Mouse (Mus musculus): ENCODE measurements around the gene Mrps36. TPM values are rescaled to one million over a fixed set of nuclear protein-coding genes. Genes with fewer than 3 reads are reported as not detected.
"Not testable (repeated sequence)": the region's sequence is repeated elsewhere in the genome, so short reads cannot be mapped to it uniquely, and the experiment has no call there.

The Mrps36 gene
- polyA plus RNA-seq (2015; fragmentation: Nextera tagmentation; extraction: Ambion mirVana): 120 and 122 TPM in 2 replicates

GRCm38 (mm10) chr13:100744036-100744744, at the start of gene Mrps36:
Gene Mrps36 (minus strand): TSS chr13:100744659.
- under 1% methylated on average over 52 of the region's 52 CpGs for WGBS
- ATAC-seq (ENCODE audit: insufficient number of reproducible peaks, low FRiP score, low TSS enrichment, low read depth): peak; percentile 94
- Histone ChIP-seq H3K4me2 (replicated peaks) (peak within 1 kb of the TSS; percentile 69), H3K27me3 (no peaks in the 10 kb centered on the region), H3K9me3 (replicated peaks) (no peaks in the 10 kb centered on the region), H3K9ac (peak within 1 kb of the TSS; percentile 58), H3K27ac (replicated peaks) (peak within 1 kb of the TSS; percentile 90), H3K4me3 (replicated peaks) (peak within 1 kb of the TSS; percentile 75), H3K36me3 (no peaks in the 10 kb centered on the region), H3K4me1 (0 out of 2 replicates have a peak, but pooled peaks cover 4% of the 10 kb centered on the region)

DNA sequence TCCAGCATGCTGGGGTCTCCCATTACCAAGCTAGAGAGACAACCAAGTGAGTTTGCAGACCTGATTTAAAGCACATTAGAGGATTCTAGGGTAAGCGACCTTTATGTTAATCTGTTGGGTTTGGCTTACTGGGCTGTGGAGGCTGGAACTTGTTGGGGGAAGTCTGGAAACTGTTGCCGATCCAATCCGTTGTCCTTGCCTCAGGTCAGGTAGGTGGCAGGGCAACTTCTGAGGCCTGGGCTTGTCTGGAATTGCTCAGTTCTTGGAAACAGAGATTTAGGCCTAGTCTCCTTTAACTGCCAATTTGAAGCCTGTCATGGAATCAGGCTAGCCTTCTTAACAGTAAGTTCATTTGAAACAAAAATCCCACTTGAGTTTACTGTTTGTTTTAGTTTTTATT, 44.6 kb upstream of the Mrps36 start:
- no peak overlapping the region for H3K9ac ChIP-seq
- H3K27ac ChIP-seq (replicated peaks): no peak overlapping the region
- no peak overlapping the region for H3K4me3 ChIP-seq (replicated peaks)
- H3K36me3 ChIP-seq: no peaks in the 10 kb centered on the region
- H3K4me2 ChIP-seq (replicated peaks): no peak overlapping the region
- 61% methylated on average over 3 of the region's 3 CpGs for WGBS
- ATAC-seq (ENCODE audit: insufficient number of reproducible peaks, low FRiP score, low TSS enrichment, low read depth): no peak
- no peaks in the 10 kb centered on the region for H3K27me3 ChIP-seq
- H3K4me1 ChIP-seq: peaks cover 15% of the 10 kb centered on the region
- H3K9me3 ChIP-seq (replicated peaks): no peaks in the 10 kb centered on the region

DNA sequence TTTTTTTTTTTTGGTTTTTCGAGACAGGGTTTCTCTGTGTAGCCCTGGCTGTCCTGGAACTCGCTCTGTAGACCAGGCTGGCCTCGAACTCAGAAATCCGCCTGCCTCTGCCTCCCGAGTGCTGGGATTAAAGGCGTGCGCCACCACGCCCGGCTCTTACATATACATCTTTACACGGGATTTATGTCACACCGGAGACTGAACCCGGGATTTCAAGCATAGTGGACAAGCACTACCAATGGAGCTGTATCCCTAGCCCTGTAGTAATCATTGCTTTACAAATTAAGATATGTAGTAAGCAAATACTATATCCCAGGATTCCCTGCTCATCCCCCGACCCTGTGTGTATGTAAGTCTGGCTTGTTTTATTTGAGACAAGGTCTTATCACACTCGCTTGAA, 43.6 kb upstream of the Mrps36 start:
- not testable (repeated sequence) for H3K9ac ChIP-seq; H3K27me3 ChIP-seq; H3K4me3 ChIP-seq (replicated peaks); H3K9me3 ChIP-seq (replicated peaks); ATAC-seq (ENCODE audit: insufficient number of reproducible peaks, low FRiP score, low TSS enrichment, low read depth); H3K27ac ChIP-seq (replicated peaks); H3K36me3 ChIP-seq; H3K4me2 ChIP-seq (replicated peaks)
- H3K4me1 ChIP-seq: peaks cover 21% of the 10 kb centered on the region
- 91% methylated on average over 13 of the region's 14 CpGs for WGBS

- no peaks in the 10 kb centered on the region for H3K36me3 ChIP-seq
- H3K9ac ChIP-seq: no peak overlapping the region
- H3K27me3 ChIP-seq: no peaks in the 10 kb centered on the region
- ATAC-seq (ENCODE audit: insufficient number of reproducible peaks, low FRiP score, low TSS enrichment, low read depth): no peak
- H3K27ac ChIP-seq (replicated peaks): no peak overlapping the region
- H3K4me2 ChIP-seq (replicated peaks): no peak overlapping the region
- H3K4me3 ChIP-seq (replicated peaks): no peak overlapping the region
- WGBS: 66% methylated on average over 6 of the region's 6 CpGs
- no peaks in the 10 kb centered on the region for H3K9me3 ChIP-seq (replicated peaks)
- peaks cover 21% of the 10 kb centered on the region for H3K4me1 ChIP-seq
Measured at GRCm38 (mm10) chr13:100787316-100788010, 43.0 kb upstream of the Mrps36 start.

DNA sequence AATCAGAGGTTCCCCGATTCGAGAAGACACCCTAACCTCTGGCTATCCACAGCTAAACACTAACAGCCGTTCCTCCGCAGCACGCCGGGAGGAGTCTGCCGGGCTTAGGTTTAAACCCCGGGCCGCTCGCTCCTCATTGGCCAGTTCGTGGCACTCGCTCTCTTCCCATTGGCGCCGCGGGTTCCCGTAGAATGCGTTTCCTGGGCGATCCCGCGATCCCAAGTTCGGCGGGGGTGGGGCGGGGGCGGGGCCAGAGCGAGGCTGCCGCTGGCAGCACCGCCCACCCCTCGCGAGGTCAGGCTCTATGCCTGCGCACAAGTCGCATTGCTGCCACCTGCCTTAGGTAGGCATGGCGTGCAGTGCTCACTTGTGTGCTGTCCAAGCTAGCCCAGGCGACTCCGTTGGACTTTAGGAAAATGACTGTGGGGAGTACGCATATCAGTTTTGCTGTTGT, 42.0 kb upstream of the Mrps36 start, which contains the start of gene Ccnb1:
Gene Ccnb1, minus strand, starts transcription at position 157 of the 454 bp plus-strand sequence.
- under 1% methylated on average over 35 of the region's 35 CpGs for WGBS
- H3K4me3 ChIP-seq (replicated peaks): peak within 1 kb of the TSS; percentile 86
- ATAC-seq (ENCODE audit: insufficient number of reproducible peaks, low FRiP score, low TSS enrichment, low read depth): peak; percentile 97
- H3K9ac ChIP-seq: peak within 1 kb of the TSS; percentile 63
- H3K27ac ChIP-seq (replicated peaks): 0 out of 2 replicates have a peak within 1 kb of the TSS, but pooled peaks have one; percentile 22
- H3K27me3 ChIP-seq: no peaks in the 10 kb centered on the region
- peak within 1 kb of the TSS; percentile 92 for H3K4me2 ChIP-seq (replicated peaks)
- peaks cover 21% of the 10 kb centered on the region for H3K4me1 ChIP-seq
- no peaks in the 10 kb centered on the region for H3K36me3 ChIP-seq
- H3K9me3 ChIP-seq (replicated peaks): no peaks in the 10 kb centered on the region

- H3K4me1 ChIP-seq: peaks cover 21% of the 10 kb centered on the region
- no peaks in the 10 kb centered on the region for H3K36me3 ChIP-seq
- H3K9ac ChIP-seq: peak overlapping the region; percentile 63
- no peak for ATAC-seq (ENCODE audit: insufficient number of reproducible peaks, low FRiP score, low TSS enrichment, low read depth)
- H3K4me2 ChIP-seq (replicated peaks): peak overlapping the region; percentile 92
- H3K4me3 ChIP-seq (replicated peaks): peak overlapping the region; percentile 86
- H3K27me3 ChIP-seq: no peaks in the 10 kb centered on the region
- 1% methylated on average over 30 of the region's 30 CpGs for WGBS
- H3K9me3 ChIP-seq (replicated peaks): no peaks in the 10 kb centered on the region
- H3K27ac ChIP-seq (replicated peaks): 0 out of 2 replicates have a peak overlapping the region, but pooled peaks have one; percentile 22
Measured at GRCm38 (mm10) chr13:100785806-100786413, 41.5 kb upstream of the Mrps36 start.

- 81% methylated on average over 3 of the region's 3 CpGs for WGBS
- Histone ChIP-seq H3K4me3 (replicated peaks) (no peak overlapping the region), H3K36me3 (no peaks in the 10 kb centered on the region), H3K4me2 (replicated peaks) (no peak overlapping the region), H3K27ac (replicated peaks) (no peak overlapping the region), H3K27me3 (no peaks in the 10 kb centered on the region), H3K9me3 (replicated peaks) (no peaks in the 10 kb centered on the region), H3K4me1 (peaks cover 16% of the 10 kb centered on the region), H3K9ac (no peak overlapping the region)
- ATAC-seq (ENCODE audit: insufficient number of reproducible peaks, low FRiP score, low TSS enrichment, low read depth): no peak
Measured at GRCm38 (mm10) chr13:100777491-100777890, 33.0 kb upstream of the Mrps36 start.

DNA sequence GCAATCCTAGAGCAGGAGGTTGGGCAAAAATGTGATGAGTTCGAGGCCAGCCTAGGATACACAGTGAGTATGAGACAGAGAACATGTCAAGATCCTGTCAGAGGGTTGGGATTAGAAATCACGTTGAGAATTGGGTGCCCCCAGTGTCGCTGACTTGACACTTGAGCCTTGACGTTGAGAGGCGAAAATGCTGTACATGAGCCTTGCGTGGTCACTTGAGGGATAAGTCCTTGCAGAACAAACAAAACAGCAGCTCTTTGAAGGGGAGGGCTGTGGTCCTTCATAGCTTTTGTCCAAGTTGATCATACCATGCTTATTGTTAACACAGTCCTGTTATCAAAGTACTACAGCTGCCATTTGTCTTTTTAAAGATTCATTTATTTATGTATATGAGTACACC, 32.3 kb upstream of the Mrps36 start:
- Histone ChIP-seq H3K4me2 (replicated peaks) (peak overlapping the region; percentile 95; the same call in 1 of the 2 replicates), H3K4me1 (peaks cover 16% of the 10 kb centered on the region), H3K9me3 (replicated peaks) (no peaks in the 10 kb centered on the region), H3K4me3 (replicated peaks) (no peak overlapping the region), H3K27ac (replicated peaks) (no peak overlapping the region), H3K9ac (no peak overlapping the region), H3K36me3 (peaks cover 4% of the 10 kb centered on the region; the same call in 1 of the 2 replicates), H3K27me3 (no peaks in the 10 kb centered on the region)
- ATAC-seq (ENCODE audit: insufficient number of reproducible peaks, low FRiP score, low TSS enrichment, low read depth): no peak
- 60% methylated on average over 6 of the region's 6 CpGs for WGBS

GRCm38 (mm10) chr13:100776056-100776419, 31.6 kb upstream of the Mrps36 start:
- Histone ChIP-seq H3K4me3 (replicated peaks) (peak overlapping the region; percentile 88), H3K4me2 (replicated peaks) (peak overlapping the region; percentile 95), H3K4me1 (peaks cover 16% of the 10 kb centered on the region), H3K27me3 (no peaks in the 10 kb centered on the region), H3K9me3 (replicated peaks) (no peaks in the 10 kb centered on the region), H3K36me3 (peaks cover 9% of the 10 kb centered on the region; the same call in 1 of the 2 replicates), H3K9ac (peak overlapping the region; percentile 57), H3K27ac (replicated peaks) (no peak overlapping the region; the same call in 1 of the 2 replicates)
- no peak for ATAC-seq (ENCODE audit: insufficient number of reproducible peaks, low FRiP score, low TSS enrichment, low read depth)
- 12% methylated on average over 8 of the region's 8 CpGs for WGBS

DNA sequence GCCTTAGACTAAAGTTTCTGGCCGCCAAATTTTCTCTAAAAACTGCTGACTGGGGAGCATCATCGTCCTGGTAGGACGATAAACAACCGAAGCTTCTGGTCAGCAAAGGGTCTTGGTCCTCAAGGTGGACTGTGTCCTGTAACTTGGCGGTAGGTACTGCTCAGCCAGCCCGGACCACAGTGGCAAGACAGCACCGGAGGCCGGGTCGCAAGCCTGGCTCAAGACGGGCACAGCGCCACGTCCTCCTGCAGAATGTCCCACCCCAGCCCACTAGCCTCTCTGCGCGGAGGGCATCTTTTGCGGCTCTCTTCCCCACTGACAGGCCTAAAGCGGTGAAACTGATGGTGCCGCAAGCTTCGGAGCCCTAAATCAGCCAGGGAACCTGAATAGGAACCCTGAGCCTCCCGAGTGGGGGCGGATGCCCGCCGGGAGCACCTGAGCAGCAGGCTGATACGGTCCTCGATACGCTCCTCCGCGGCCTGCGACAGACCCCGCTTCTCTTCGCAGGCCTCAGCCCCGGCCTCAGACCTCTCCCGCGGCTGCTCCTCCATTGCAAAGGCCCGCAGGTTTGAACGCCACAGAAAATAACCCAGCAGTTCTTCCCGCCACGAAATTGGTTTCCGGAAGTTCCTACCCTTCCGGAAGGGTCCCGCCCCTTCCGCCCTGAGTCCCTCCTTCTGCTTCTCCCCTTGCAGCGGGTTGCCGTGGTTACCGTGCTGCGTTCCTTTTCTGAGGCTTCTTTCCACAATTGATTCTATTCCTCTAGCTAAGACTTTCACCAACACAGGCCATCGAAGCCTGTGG, 31.0 kb upstream of the Mrps36 start, which contains the start of gene Cenph:
Gene Cenph, minus strand, starts transcription at position 648 of the 804 bp plus-strand sequence.
- Histone ChIP-seq H3K4me2 (replicated peaks) (peak within 1 kb of the TSS; percentile 95), H3K27ac (replicated peaks) (no peak within 1 kb of the TSS; the same call in 1 of the 2 replicates), H3K9me3 (replicated peaks) (no peaks in the 10 kb centered on the region), H3K4me1 (peaks cover 16% of the 10 kb centered on the region), H3K36me3 (peaks cover 15% of the 10 kb centered on the region; the same call in 1 of the 2 replicates), H3K27me3 (no peaks in the 10 kb centered on the region), H3K4me3 (replicated peaks) (peak within 1 kb of the TSS; percentile 88), H3K9ac (peak within 1 kb of the TSS; percentile 57)
- ATAC-seq (ENCODE audit: insufficient number of reproducible peaks, low FRiP score, low TSS enrichment, low read depth): peak; percentile 87
- WGBS: under 1% methylated on average over 46 of the region's 46 CpGs

Data from embryonic facial prominence, embryonic 15.5 days (tissue).